Mouse (Mus musculus) ES-E14 (cell line): Measurements from ENCODE around the gene Myh6.

Source experiments
- CHD2 ChIP-seq: IDR thresholded peaks from 2 replicates; pipeline ENCODE4 v1.6.1; 2014; ENCODE audit warnings: mild to moderate bottlenecking, low read depth, low read length, inconsistent platforms
- HCFC1 ChIP-seq: IDR thresholded peaks from 2 replicates; pipeline ENCODE4 v1.6.1; 2012; ENCODE audit warnings: low read length, inconsistent platforms, borderline replicate concordance; ENCODE audit not compliant: insufficient read depth
- MAFK ChIP-seq: IDR thresholded peaks from 2 replicates; pipeline ENCODE4 v1.6.1; 2014; ENCODE audit warnings: mild to moderate bottlenecking, low read depth, low read length, inconsistent platforms; ENCODE audit not compliant: insufficient read depth
- ZNF384 ChIP-seq: IDR thresholded peaks from 2 replicates; pipeline ENCODE4 v1.6.1; 2012; ENCODE audit warnings: low read depth, low read length, inconsistent platforms

- TF ChIP-seq ZNF384, result no peak
- no peak for TF ChIP-seq MAFK
- no peak for TF ChIP-seq CHD2
- no peak for TF ChIP-seq HCFC1
Observed at GRCm38 (mm10) chr14:54935904-54936830, 30.6 kb downstream of the Myh6 start, which contains the start of gene Cmtm5.
